Mouse (Mus musculus) ovary, adult 2 months (tissue): Measurements from ENCODE around the gene Mvd. TPM values are rescaled to one million over a fixed set of nuclear protein-coding genes. Genes with fewer than 3 reads are reported as not detected.

ENCODE experiments used
- polyA plus RNA-seq: library from polyadenylated mRNA; depleted of rRNA; stranded (reverse); fragments of >200 nt; gene quantifications from 2 replicates; pipeline ENCODE4 v1.2.3, GENCODE M21; 2012; rRNA removed

Gene Mvd
- 43.0 and 48.2 TPM in 2 replicates for polyA plus RNA-seq

DNA sequence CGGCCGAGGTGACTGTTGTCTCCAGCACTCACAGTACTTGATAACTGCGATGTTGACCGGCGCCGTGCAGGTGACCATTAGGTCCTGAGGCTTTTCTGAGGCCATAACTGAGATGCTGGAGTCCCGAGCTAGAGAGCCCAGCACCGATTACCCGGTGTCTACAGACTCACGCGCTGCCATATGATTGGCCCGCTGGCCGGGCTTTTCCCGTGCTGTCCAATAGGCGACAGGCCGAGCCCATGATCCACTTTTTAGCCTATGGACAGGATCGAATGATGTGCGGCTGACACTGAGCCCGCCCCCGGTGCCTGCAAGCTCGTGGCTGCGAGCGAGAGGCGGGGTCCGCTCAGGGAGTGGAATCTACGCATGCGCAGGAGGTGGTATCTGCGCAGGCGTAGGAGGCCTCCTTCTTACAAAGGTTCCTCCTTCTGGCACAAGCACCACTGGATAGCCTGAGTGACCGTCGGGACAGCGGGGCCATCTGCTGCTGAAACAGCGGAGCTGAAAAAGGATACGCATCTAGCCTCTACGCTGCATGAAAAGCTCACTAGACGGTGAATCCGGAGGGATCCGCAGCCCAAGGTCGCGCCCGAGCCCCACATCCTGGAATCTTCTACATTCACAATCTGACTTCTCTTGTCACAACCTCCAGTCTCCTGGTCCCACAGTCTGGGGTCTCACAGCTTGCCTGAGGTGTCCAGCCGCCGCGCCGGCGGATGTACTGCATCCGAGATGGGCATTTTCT, at the start of gene Mvd:
Mvd (minus strand) TSS at position 161 of the 745 bp plus-strand sequence.

DNA sequence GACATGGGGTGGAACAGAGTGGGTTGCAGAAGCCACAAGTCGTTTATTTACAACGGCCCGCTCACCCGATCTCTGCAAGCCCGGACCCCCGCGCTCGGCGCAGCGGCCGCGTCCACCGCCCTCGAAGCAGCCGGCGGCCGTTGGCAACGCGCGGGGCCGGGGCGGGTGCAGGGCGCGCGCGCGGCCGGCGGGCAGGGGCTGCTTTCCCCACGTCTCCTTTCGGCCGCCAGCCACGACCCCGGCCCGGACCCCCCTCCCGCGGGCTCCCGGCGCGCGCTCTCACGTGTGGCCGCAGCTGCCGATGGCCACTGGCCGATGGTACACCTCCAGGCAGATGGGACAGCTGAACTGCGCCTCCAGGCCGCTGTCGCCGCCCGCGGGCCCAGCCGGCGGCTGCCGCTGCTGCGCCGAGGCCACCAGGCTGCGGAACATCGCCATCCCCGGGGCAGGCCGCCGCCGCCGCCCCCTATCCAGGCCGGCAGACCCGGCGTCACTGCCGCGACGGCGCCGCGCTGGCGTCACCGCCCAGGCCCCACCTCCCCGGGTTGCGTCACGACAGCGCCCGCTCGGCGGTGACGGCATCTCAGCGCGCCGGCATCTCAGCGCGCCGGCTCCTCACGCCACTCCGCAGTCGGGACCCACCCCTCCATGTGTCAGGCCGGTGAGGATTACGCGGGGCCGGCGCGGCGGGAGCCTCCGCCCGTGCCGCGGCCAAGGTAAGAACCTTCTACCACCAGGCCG, 32.5 kb upstream of the Mvd start, which contains the start of the genes Rnf166 and Ctu2:
Rnf166 (minus strand) TSS at position 485 of the 741 bp plus-strand sequence.
Ctu2 (plus strand) TSS at position 564 of the 741 bp plus-strand sequence.

DNA sequence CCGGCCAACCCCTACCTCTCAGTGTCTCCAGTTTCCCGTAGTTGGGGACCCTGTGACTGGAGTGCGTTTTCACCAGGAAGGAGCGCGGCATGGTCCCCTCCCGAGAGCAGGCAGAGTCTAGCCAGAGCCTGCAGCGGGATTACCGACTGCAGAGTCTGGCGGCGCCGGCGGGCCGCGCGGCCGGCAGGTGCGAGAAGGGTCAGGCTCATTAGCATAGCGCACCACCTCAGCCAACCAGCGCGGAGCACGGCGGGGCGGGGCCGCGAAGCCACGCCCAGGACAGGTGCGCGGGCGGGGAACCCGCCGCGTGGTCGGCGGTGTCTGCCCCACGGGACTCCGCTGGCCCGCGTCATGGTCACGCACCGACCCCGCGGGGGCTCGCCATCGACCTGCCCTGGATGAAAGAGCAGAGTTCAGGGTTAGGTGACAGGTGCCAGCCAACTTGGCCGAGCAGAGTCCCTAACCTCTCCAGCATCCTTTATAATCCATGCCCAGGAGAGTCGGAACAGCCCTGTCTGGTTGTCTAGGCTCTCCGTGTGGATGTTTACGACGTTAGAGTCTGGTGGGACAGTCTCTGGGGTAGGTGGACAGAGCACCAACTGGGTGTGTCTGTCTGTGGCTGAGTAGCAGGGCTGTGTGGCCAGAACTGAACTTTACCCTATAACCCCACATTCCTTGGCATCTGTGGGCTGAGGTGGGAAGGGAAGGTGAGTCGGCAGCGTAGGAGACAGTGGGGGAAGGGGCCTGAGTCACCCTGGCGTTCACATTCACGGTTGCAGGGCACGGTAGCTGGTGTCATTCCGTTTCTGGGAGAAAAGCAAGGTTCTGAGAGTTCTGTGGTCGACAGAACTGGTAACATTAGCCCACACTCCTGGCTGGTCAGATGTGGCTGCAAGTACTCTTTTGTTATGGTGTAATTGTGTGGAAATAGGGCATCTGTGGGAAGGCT, 17.6 kb upstream of the Mvd start, which contains the start of gene Snai3:
Snai3 (minus strand) TSS at position 210 of the 949 bp plus-strand sequence.

DNA sequence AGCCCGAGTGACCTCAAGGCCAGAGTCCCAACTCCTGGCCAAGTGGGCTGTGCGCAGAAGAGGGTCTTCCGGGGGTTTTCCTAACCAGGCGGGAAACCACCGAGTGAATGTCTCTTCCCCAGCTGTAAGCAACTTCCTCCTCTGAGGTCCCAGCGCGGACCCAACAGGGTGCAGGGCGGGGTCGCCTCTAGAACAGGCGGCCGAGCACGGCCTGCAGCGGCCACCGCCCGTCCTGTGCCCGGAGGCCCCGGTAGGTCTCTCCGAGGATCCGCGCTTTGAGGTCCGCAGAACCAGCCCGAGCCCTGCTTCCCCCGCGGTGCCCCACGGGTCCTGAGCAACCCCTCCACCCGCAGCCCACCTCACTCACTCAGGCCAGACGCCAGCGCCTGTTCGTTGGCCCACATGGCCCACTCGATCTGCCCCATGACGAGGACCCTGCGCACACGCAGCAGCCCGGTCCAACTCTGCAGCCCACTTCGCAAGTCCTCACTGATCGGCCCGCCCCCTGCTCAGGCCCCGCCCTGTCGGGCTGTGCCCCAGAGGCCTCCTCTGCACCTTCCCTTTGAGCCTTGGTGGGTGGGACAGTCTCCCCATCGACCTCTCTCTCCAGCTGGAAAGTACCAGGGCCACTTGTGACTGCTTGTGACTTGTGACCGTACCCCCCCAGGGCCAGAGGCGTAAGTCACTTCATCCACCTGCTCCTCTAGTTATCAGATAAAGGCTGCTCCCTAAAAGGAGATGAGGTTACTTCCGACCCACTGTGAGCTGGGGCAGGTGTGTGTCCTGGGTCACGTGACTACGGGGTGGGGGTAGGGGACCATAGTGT, 10.6 kb downstream of the Mvd start, which contains the start of gene Cyba:
Cyba (minus strand) TSS at position 488 of the 826 bp plus-strand sequence.

DNA sequence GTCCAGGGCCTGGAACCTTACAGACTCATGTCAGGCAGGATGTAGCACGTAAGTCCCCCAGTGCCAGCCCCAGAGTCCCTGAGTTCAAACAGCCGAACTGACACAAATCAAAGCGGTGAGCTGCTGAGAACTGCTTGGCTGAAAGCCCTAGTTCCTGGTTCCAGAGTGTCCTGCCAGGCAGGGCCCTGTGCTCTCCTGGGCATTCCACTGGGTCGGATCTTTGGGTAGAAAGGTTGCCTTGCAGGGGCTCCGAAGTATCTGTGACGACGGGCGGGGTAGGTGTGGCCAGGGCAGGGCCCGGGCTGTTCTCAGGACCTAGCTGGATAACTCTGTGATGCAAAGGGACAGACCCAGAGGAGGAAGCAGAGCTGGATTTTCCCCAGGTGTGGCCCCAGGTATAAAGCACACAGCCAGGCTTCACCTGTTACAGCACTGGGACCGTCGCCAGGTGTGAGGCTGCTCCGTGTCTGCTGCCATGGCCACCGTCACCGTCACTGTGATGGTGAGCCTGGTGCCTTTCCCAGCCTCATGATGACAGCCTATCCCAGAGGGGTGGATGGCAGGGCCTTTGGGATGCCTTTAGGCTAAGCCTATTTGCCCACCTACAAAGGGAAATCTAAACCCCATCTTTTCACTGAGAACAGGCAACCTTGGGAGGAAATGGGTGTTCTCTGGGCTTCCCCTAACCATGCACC, 21.7 kb downstream of the Mvd start, which contains the start of gene Il17c:
Il17c (plus strand) TSS at position 645 of the 695 bp plus-strand sequence.

Other genes starting within 250 kb of the Mvd start
- 49.4 and 63.9 TPM in 2 replicates for gene Zfpm1, start 161.3 kb downstream of the Mvd start, polyA plus RNA-seq
- gene Trhr2, start 82.7 kb downstream of the Mvd start, polyA plus RNA-seq = not detected in 2 replicates
- gene Zc3h18, start 66.8 kb downstream of the Mvd start, polyA plus RNA-seq = 33.7 and 44.0 TPM in 2 replicates
- 1.2 and 1.3 TPM in 2 replicates for gene Il17c, start 21.4 kb downstream of the Mvd start, polyA plus RNA-seq
- 180 and 243 TPM in 2 replicates for gene Cyba, start 10.5 kb downstream of the Mvd start, polyA plus RNA-seq
- gene Snai3, start 17.3 kb upstream of the Mvd start, polyA plus RNA-seq = 4.7 and 8.2 TPM in 2 replicates
- 129 and 146 TPM in 2 replicates for gene Rnf166, start 32.6 kb upstream of the Mvd start, polyA plus RNA-seq
- gene Ctu2, start 32.7 kb upstream of the Mvd start, polyA plus RNA-seq = 68.6 and 81.8 TPM in 2 replicates
- 187 and 204 TPM in 2 replicates for gene Piezo1, start 107.9 kb upstream of the Mvd start, polyA plus RNA-seq
- gene Cdt1, start 124.6 kb upstream of the Mvd start, polyA plus RNA-seq = 45.8 and 56.9 TPM in 2 replicates
- gene Aprt, start 133.5 kb upstream of the Mvd start, polyA plus RNA-seq = 194 and 225 TPM in 2 replicates
- 15.6 and 16.8 TPM in 2 replicates for gene Galns, start 168.0 kb upstream of the Mvd start, polyA plus RNA-seq
- gene Trappc2l, start 168.2 kb upstream of the Mvd start, polyA plus RNA-seq = 143 and 218 TPM in 2 replicates
- 3.2 and 5.0 TPM in 2 replicates for gene Pabpn1l, start 179.3 kb upstream of the Mvd start, polyA plus RNA-seq